Mouse (Mus musculus): Measurements from ENCODE around the gene Ercc6l. TPM values are rescaled to one million over a fixed set of nuclear protein-coding genes. Genes with fewer than 3 reads are reported as not detected.

The Ercc6l gene
- polyA plus RNA-seq, 1 experiment from 2014 or later, result 2.0 TPM

- Histone ChIP-seq H3K9ac (no peak overlapping the region), H3K4me2 (no peak overlapping the region), H3K36me3 (no peaks in the 10 kb centered on the region), H3K9me3 (no peaks in the 10 kb centered on the region), H3K27ac (replicated peaks) (no peak overlapping the region), H3K27me3 (0 out of 2 replicates have a peak, but pooled peaks cover 3% of the 10 kb centered on the region), H3K4me1 (replicated peaks) (no peaks in the 10 kb centered on the region), H3K4me3 (no peak overlapping the region)
- 73% methylated on average over 7 of the region's 7 CpGs for WGBS
- no peak for ATAC-seq (ENCODE audit: low FRiP score, low read depth)
Measured at GRCm38 (mm10) chrX:102101886-102102285, 55.0 kb downstream of the Ercc6l start.

DNA sequence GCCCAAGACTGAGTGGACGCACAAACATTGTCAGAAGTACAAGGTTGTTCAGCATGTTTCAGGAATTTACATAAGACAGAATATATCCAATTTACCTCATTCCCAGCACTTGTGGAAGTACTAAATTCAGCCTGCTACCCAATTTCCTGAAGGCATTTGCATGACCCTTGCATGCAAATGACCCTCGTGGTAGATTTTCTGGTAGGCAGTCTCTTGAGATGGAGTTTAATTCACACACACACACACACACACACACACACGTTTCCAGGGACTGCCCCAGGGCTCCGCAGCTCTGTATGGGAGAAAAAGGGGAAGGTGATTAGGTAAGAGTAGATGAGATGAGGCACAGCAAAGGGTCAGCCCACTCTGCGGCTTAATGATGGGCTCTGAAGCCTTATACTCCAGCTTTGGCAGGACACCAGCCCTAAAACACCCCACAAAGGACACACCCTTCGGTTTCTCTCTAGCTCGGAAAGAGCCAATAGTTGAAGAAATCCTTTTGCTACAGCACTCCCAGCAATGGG, 62.4 kb downstream of the Ercc6l start:
- 78% methylated on average over 7 of the region's 7 CpGs for WGBS
- no peak for ATAC-seq (ENCODE audit: low FRiP score, low read depth)
- Histone ChIP-seq H3K4me1 (replicated peaks) (no peaks in the 10 kb centered on the region), H3K27ac (replicated peaks) (no peak overlapping the region), H3K27me3 (peaks cover 8% of the 10 kb centered on the region; the same call in 1 of the 2 replicates), H3K9ac (no peak overlapping the region), H3K36me3 (no peaks in the 10 kb centered on the region), H3K4me3 (no peak overlapping the region), H3K4me2 (no peak overlapping the region), H3K9me3 (no peaks in the 10 kb centered on the region)

Other genes with a start within 250 kb of the Ercc6l start
- gene Rtl5, start 85.8 kb downstream of the Ercc6l start, polyA plus RNA-seq (2015; fragmentation: Nextera tagmentation; extraction: Ambion mirVana), result 5.3 and 8.2 TPM in 2 replicates
- gene Pin4, start 37.6 kb downstream of the Ercc6l start, polyA plus RNA-seq (2015; fragmentation: Nextera tagmentation; extraction: Ambion mirVana), result 52.9 and 65.0 TPM in 2 replicates
- 350 and 382 TPM in 2 replicates for gene Rps4x, start 32.3 kb upstream of the Ercc6l start, polyA plus RNA-seq (2015; fragmentation: Nextera tagmentation; extraction: Ambion mirVana)
- gene Cited1, start 95.1 kb upstream of the Ercc6l start, polyA plus RNA-seq (2015; fragmentation: Nextera tagmentation; extraction: Ambion mirVana), result 14.0 and 16.7 TPM in 2 replicates